Mouse (Mus musculus) thymus, adult 18-20 months (tissue): ENCODE measurements around the gene Il1a.

ENCODE experiments used
- DNase-seq, 2 experiments: peaks; one replicate each; pipeline ENCODE4 v3.0.0; 2022; ENCODE audit warnings: mixed read lengths in 2 of 2

Il1a gene

GRCm38 (mm10) chr2:129309836-129310235, at the start of gene Il1a:
Gene Il1a, minus strand, starts transcription at chr2:129309972.
- DNase-seq: no peak

GRCm38 (mm10) chr2:129338138-129338621, 28.4 kb upstream of the Il1a start:
- DNase-seq: no peak

GRCm38 (mm10) chr2:129333471-129333870, 23.7 kb upstream of the Il1a start:
- no peak for DNase-seq

- no peak for DNase-seq
These were observed 20.8 kb upstream of the Il1a start for GRCm38 (mm10) chr2:129330540-129330939.

- no peak for DNase-seq
These were observed 20.3 kb upstream of the Il1a start for GRCm38 (mm10) chr2:129330024-129330423.

GRCm38 (mm10) chr2:129328238-129328637, 18.5 kb upstream of the Il1a start:
- DNase-seq: no peak

GRCm38 (mm10) chr2:129324216-129324615, 14.4 kb upstream of the Il1a start:
- DNase-seq: no peak

GRCm38 (mm10) chr2:129322117-129322635, 12.4 kb upstream of the Il1a start:
- no peak for DNase-seq

GRCm38 (mm10) chr2:129320033-129320605, 10.3 kb upstream of the Il1a start:
- DNase-seq: no peak

GRCm38 (mm10) chr2:129315831-129316230, 6.1 kb upstream of the Il1a start:
- no peak for DNase-seq

GRCm38 (mm10) chr2:129314880-129315279, 5.1 kb upstream of the Il1a start:
- no peak for DNase-seq

- no peak for DNase-seq
These were observed 4.2 kb upstream of the Il1a start for GRCm38 (mm10) chr2:129313934-129314333.

GRCm38 (mm10) chr2:129306020-129306419, 3.8 kb downstream of the Il1a start:
- no peak for DNase-seq

GRCm38 (mm10) chr2:129297589-129297982, 12.2 kb downstream of the Il1a start:
- peak; percentile 31 to 41 for DNase-seq

GRCm38 (mm10) chr2:129296671-129297588, 12.8 kb downstream of the Il1a start, which contains the start of gene Ckap2l:
Gene Ckap2l, minus strand, starts transcription at chr2:129297212.
- DNase-seq: peak; percentile 95 to 97

- no peak for DNase-seq
These were observed 13.7 kb downstream of the Il1a start for GRCm38 (mm10) chr2:129296086-129296485.

- no peak for DNase-seq
These were observed 14.7 kb downstream of the Il1a start for GRCm38 (mm10) chr2:129295075-129295474.

GRCm38 (mm10) chr2:129273823-129274222, 35.9 kb downstream of the Il1a start:
- DNase-seq: no peak

GRCm38 (mm10) chr2:129270621-129271020, 39.2 kb downstream of the Il1a start:
- DNase-seq: no peak

- no peak for DNase-seq
These were observed 39.8 kb downstream of the Il1a start for GRCm38 (mm10) chr2:129269986-129270385.

- DNase-seq: no peak
These were observed 40.6 kb downstream of the Il1a start for GRCm38 (mm10) chr2:129269161-129269643.

GRCm38 (mm10) chr2:129267738-129268137, 42.0 kb downstream of the Il1a start:
- no peak for DNase-seq

- no peak for DNase-seq
These were observed 44.5 kb downstream of the Il1a start for GRCm38 (mm10) chr2:129265316-129265715.

- no peak for DNase-seq
These were observed 46.7 kb downstream of the Il1a start for GRCm38 (mm10) chr2:129263073-129263472.
